Mouse (Mus musculus): ENCODE measurements around the gene Katnb1. TPM values are rescaled to one million over a fixed set of nuclear protein-coding genes. Genes with fewer than 3 reads are reported as not detected.

The Katnb1 gene
- polyA plus RNA-seq, 1 experiment from 2014 or later: 41.5 TPM

GRCm38 (mm10) chr8:95058661-95059060 is 22.3 kb upstream of the Katnb1 start:
- H3K9ac ChIP-seq (replicated peaks): no peak overlapping the region
- H3K4me3 ChIP-seq (replicated peaks): no peak overlapping the region
- WGBS: 87% methylated on average over 6 of the region's 6 CpGs
- H3K27me3 ChIP-seq (replicated peaks): no peaks in the 10 kb centered on the region
- H3K27ac ChIP-seq (replicated peaks): no peak overlapping the region
- no peaks in the 10 kb centered on the region for H3K36me3 ChIP-seq
- H3K4me1 ChIP-seq: peaks cover 4% of the 10 kb centered on the region; the same call in 1 of the 2 replicates
- H3K4me2 ChIP-seq: no peak overlapping the region
- no peaks in the 10 kb centered on the region for H3K9me3 ChIP-seq (replicated peaks)
- ATAC-seq (ENCODE audit: low FRiP score): no peak

- H3K4me3 ChIP-seq (replicated peaks): no peak overlapping the region
- H3K4me2 ChIP-seq: no peak overlapping the region
- no peak for ATAC-seq (ENCODE audit: low FRiP score)
- H3K36me3 ChIP-seq: no peaks in the 10 kb centered on the region
- H3K9me3 ChIP-seq (replicated peaks): no peaks in the 10 kb centered on the region
- no peaks in the 10 kb centered on the region for H3K27me3 ChIP-seq (replicated peaks)
- H3K27ac ChIP-seq (replicated peaks): no peak overlapping the region
- H3K4me1 ChIP-seq: peaks cover 2% of the 10 kb centered on the region; the same call in 1 of the 2 replicates
- H3K9ac ChIP-seq (replicated peaks): no peak overlapping the region
- 74% methylated on average over 6 of the region's 6 CpGs for WGBS
Observed at GRCm38 (mm10) chr8:95059812-95060533, 21.0 kb upstream of the Katnb1 start.

GRCm38 (mm10) chr8:95064531-95064930 is 16.5 kb upstream of the Katnb1 start:
- Histone ChIP-seq H3K9ac (replicated peaks) (no peak overlapping the region), H3K9me3 (replicated peaks) (no peaks in the 10 kb centered on the region), H3K4me2 (no peak overlapping the region), H3K36me3 (no peaks in the 10 kb centered on the region), H3K27me3 (replicated peaks) (no peaks in the 10 kb centered on the region), H3K27ac (replicated peaks) (no peak overlapping the region), H3K4me3 (replicated peaks) (no peak overlapping the region), H3K4me1 (no peaks in the 10 kb centered on the region)
- ATAC-seq (ENCODE audit: low FRiP score): no peak
- WGBS: 100% methylated on average over 2 of the region's 2 CpGs

GRCm38 (mm10) chr8:95067582-95067981 is 13.4 kb upstream of the Katnb1 start:
- no peak overlapping the region for H3K9ac ChIP-seq (replicated peaks)
- H3K36me3 ChIP-seq: no peaks in the 10 kb centered on the region
- no peak overlapping the region for H3K4me3 ChIP-seq (replicated peaks)
- H3K9me3 ChIP-seq (replicated peaks): no peaks in the 10 kb centered on the region
- H3K27me3 ChIP-seq (replicated peaks): no peaks in the 10 kb centered on the region
- no peak for ATAC-seq (ENCODE audit: low FRiP score)
- no peak overlapping the region for H3K27ac ChIP-seq (replicated peaks)
- H3K4me1 ChIP-seq: no peaks in the 10 kb centered on the region
- 46% methylated on average over 3 of the region's 3 CpGs for WGBS
- no peak overlapping the region for H3K4me2 ChIP-seq

GRCm38 (mm10) chr8:95075504-95075903 is 5.5 kb upstream of the Katnb1 start:
- no peaks in the 10 kb centered on the region for H3K9me3 ChIP-seq (replicated peaks)
- no peak for ATAC-seq (ENCODE audit: low FRiP score)
- no peaks in the 10 kb centered on the region for H3K36me3 ChIP-seq
- H3K27me3 ChIP-seq (replicated peaks): no peaks in the 10 kb centered on the region
- WGBS: 86% methylated on average over 3 of the region's 3 CpGs
- H3K9ac ChIP-seq (replicated peaks): no peak overlapping the region
- no peak overlapping the region for H3K27ac ChIP-seq (replicated peaks)
- 0 out of 2 replicates have a peak, but pooled peaks cover 4% of the 10 kb centered on the region for H3K4me1 ChIP-seq
- no peak overlapping the region for H3K4me3 ChIP-seq (replicated peaks)
- H3K4me2 ChIP-seq: no peak overlapping the region

- Histone ChIP-seq H3K9ac (replicated peaks) (no peak overlapping the region), H3K4me1 (0 out of 2 replicates have a peak, but pooled peaks cover 4% of the 10 kb centered on the region), H3K27me3 (replicated peaks) (no peaks in the 10 kb centered on the region), H3K4me2 (no peak overlapping the region), H3K9me3 (replicated peaks) (no peaks in the 10 kb centered on the region), H3K36me3 (no peaks in the 10 kb centered on the region), H3K4me3 (replicated peaks) (no peak overlapping the region), H3K27ac (replicated peaks) (no peak overlapping the region)
- no peak for ATAC-seq (ENCODE audit: low FRiP score)
- 82% methylated on average over 17 of the region's 17 CpGs for WGBS
Observed at GRCm38 (mm10) chr8:95076151-95076550, 4.8 kb upstream of the Katnb1 start.

- H3K4me1 ChIP-seq: peaks cover 20% of the 10 kb centered on the region
- WGBS: 78% methylated on average over 3 of the region's 3 CpGs
- no peak for ATAC-seq (ENCODE audit: low FRiP score)
Observed at GRCm38 (mm10) chr8:95078055-95078454, 2.9 kb upstream of the Katnb1 start.

GRCm38 (mm10) chr8:95079305-95079704 is 1.7 kb upstream of the Katnb1 start:
- Histone ChIP-seq H3K9ac (replicated peaks) (no peak overlapping the region), H3K9me3 (replicated peaks) (no peaks in the 10 kb centered on the region), H3K27ac (replicated peaks) (no peak overlapping the region), H3K4me1 (peaks cover 28% of the 10 kb centered on the region), H3K4me2 (no peak overlapping the region), H3K27me3 (replicated peaks) (no peaks in the 10 kb centered on the region), H3K36me3 (peaks cover 13% of the 10 kb centered on the region), H3K4me3 (replicated peaks) (no peak overlapping the region)
- WGBS: 93% methylated on average over 4 of the region's 4 CpGs
- ATAC-seq (ENCODE audit: low FRiP score): no peak

More at GRCm38 (mm10) chr8:95078055-95078454, 2.9 kb upstream of the Katnb1 start:
- Histone ChIP-seq H3K27me3 (replicated peaks) (no peaks in the 10 kb centered on the region), H3K4me2 (no peak overlapping the region), H3K9me3 (replicated peaks) (no peaks in the 10 kb centered on the region), H3K36me3 (peaks cover 3% of the 10 kb centered on the region; the same call in 1 of the 2 replicates), H3K27ac (replicated peaks) (no peak overlapping the region), H3K4me3 (replicated peaks) (no peak overlapping the region), H3K9ac (replicated peaks) (no peak overlapping the region)

- ATAC-seq (ENCODE audit: low FRiP score): no peak
- Histone ChIP-seq H3K9ac (replicated peaks) (peak overlapping the region; percentile 79), H3K27me3 (replicated peaks) (no peaks in the 10 kb centered on the region), H3K27ac (replicated peaks) (peak overlapping the region; percentile 84), H3K9me3 (replicated peaks) (no peaks in the 10 kb centered on the region), H3K4me1 (peaks cover 28% of the 10 kb centered on the region), H3K4me3 (replicated peaks) (peak overlapping the region; percentile 82), H3K36me3 (peaks cover 28% of the 10 kb centered on the region), H3K4me2 (peak overlapping the region; percentile 95)
- 7% methylated on average over 11 of the region's 11 CpGs for whole genome bisulfite sequencing
Observed at GRCm38 (mm10) chr8:95081650-95082049, 664 bp downstream of the Katnb1 start.

- H3K4me1 ChIP-seq: peaks cover 28% of the 10 kb centered on the region
- WGBS: 90% methylated on average over 4 of the region's 4 CpGs
- H3K9me3 ChIP-seq (replicated peaks): no peaks in the 10 kb centered on the region
- no peaks in the 10 kb centered on the region for H3K27me3 ChIP-seq (replicated peaks)
- no peak overlapping the region for H3K4me3 ChIP-seq (replicated peaks)
- no peak overlapping the region for H3K9ac ChIP-seq (replicated peaks)
- H3K36me3 ChIP-seq: peaks cover 52% of the 10 kb centered on the region
- ATAC-seq (ENCODE audit: low FRiP score): no peak
- H3K27ac ChIP-seq (replicated peaks): no peak overlapping the region
- no peak overlapping the region for H3K4me2 ChIP-seq
Observed at GRCm38 (mm10) chr8:95084261-95084660, 3.3 kb downstream of the Katnb1 start.

DNA sequence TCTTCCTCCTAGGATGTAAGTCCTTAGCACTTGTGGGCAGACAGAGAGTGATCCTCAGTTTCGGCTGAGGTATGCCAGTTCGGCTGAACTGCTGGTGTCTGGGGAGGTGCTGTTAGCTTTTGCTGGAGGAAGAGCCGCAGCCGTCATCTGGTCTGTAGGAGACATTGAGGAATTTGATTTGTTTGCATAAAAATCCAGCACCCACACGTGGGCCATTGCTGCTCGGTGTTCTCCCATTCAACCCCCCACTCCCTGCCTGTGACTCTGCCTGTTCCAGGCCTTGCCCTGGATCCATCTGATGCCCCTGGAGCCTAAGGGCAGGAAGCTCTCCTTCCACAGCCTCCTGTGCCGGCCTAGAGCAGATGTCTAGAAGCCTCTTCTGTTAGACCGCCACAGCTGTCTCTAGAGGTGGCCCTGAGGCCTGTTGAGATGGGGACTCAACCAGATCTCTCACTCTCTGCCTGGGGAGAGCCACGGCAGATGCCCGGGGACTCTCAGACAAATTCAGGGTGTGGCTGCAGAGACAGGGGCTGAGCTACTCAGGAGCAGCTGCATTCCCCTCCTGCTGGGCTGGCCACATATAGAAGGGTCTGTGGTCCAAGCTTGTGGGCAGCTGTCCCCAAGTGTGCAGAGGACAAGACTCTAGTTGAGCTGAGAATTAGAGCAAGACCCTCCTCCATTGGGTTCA is 3.9 kb downstream of the Katnb1 start:
- Histone ChIP-seq H3K4me3 (replicated peaks) (no peak overlapping the region), H3K9me3 (replicated peaks) (no peaks in the 10 kb centered on the region), H3K4me2 (no peak overlapping the region), H3K27me3 (replicated peaks) (no peaks in the 10 kb centered on the region), H3K9ac (replicated peaks) (no peak overlapping the region), H3K36me3 (peaks cover 58% of the 10 kb centered on the region), H3K4me1 (peaks cover 28% of the 10 kb centered on the region), H3K27ac (replicated peaks) (no peak overlapping the region)
- no peak for ATAC-seq (ENCODE audit: low FRiP score)
- WGBS: 86% methylated on average over 10 of the region's 10 CpGs
